Mouse (Mus musculus): ENCODE results near the gene Tomm40l. TPM values are rescaled to one million over a fixed set of nuclear protein-coding genes. Genes with fewer than 3 reads are reported as not detected.
"Not testable (repeated sequence)": the region's sequence is repeated elsewhere in the genome, so short reads cannot be mapped to it uniquely, and the experiment has no call there.

Gene Tomm40l
- total RNA-seq, 2 experiments from 2014 or later, result 66.3 to 75.2 TPM

- peak in 1 of 2 experiments; percentile 40 for DNase-seq (ENCODE audit: low spot score in 2 of 2)
These were observed 28.6 kb upstream of the Tomm40l start, which contains the start of gene Ndufs2 for GRCm38 (mm10) chr1:171250680-171251593. TSS of gene Ndufs2 (minus strand) at chr1:171251388.

DNA sequence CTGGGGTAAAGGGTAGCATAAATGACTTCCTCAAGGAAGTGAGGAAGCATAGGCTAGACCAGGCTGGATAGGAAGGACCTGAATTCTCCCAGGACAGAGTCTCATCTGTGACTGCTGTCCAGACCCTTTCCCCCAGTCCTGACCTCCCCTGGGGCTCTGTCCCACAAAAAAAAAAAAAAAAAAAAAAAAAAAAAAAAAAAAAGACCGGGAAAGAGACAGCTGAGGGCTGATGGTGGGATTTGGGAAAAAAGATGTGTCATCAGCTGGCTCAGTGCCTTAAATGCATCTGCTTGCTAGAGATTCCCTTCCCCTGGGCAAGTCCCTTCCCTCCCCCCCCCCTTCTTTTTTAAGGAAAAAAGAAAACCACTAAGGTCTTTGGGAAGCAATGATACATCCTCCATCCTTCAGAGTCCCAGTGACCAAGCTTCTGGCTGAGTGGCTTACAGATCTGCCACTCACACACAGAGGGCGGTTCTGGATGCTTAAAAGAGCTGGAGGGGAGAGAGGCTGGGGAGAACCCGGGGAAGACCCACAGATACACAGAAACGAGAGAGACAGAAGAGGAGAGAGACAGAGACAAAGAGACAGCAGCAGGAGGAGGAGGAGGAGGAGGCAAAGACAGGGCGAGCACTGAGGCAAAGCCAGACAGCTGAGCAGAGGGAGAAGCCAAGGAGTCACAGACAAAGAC, 27.7 kb upstream of the Tomm40l start, which contains the start of gene Adamts4:
Adamts4 (plus strand) TSS at position 509 of the 688 bp plus-strand sequence.
- DNase-seq (ENCODE audit: low spot score in 2 of 2), result peak; percentile 60 to 64

DNA sequence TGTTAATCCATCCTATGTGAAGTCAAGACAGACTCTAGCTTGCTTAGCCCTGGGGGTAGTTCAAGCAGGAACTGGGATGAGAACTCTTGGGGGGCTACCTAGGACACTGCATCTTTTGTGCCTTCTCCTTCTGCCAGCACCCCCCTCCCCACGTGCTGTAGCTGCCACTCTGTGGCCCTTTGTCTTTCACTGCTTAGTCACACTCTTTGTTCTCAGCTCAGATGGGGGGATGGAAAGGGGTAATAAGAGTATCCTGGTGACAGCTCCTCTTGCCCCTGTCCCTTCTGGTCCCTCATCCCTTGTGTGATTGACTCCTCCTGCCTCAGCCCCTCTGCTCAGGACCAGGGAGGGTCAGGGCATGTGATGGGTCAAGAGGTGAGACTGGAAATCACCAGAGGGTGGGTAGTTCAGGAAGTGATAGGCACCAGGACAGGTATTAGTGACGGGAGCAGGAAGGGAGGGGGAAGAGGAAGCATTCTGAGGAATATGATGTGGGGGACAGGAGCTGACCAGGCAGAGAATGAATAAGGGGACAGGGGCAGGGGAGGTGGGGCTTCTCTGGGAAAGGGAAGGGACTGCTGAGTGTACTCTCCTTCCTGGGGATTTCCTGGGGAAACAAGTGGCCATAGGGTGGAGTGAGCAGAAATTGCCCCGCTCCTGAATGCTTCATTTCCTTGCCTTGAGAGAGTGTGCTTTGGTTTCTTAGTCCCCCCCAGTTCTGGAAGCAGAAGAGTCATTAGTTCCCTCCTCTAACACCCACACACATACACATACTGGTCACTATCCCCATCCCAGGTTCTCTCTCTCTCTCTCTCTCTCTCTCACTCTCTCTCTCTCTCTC, 26.3 kb upstream of the Tomm40l start:
- DNase-seq (ENCODE audit: low spot score in 2 of 2), result no peak

- no peak for DNase-seq (ENCODE audit: low spot score in 2 of 2)
These were observed 25.6 kb upstream of the Tomm40l start for GRCm38 (mm10) chr1:171247916-171248315.

GRCm38 (mm10) chr1:171247453-171247841, 25.1 kb upstream of the Tomm40l start:
- DNase-seq (ENCODE audit: low spot score in 2 of 2), result no peak

DNA sequence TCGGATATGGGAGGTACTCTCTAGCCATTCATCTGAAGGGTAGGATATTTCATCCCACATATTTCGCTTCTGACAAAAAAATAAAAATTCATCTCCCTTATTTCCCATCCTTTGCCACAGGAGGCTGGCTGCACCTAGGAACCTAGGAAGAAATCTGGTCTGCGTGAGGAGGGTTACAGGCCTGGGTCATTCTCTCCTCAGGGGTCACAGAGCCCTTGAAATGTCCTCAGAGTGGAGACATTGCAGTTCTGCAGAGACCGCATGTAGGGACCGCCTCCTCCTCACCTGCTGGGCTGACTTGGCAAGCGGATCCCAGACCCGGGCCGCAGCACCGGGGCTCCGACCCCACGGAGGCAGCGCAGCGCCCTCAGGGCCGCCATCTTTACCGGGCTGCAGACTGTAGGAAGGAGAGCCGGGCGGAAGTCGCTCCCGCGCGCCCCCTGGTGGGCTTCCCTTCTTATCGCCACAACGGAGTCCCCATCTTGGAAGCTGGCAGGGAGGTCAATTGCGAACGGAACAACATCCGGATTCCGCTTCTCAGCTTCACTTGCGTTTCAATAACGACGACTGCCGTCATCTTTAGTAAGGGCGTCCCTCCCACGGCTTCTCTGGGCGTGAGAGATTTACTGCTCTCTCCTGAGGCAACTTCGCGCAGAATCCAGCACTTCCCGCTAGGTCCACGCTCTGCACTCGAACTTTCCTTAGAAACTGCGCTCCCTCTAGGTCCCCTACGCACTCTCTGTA, 24.6 kb upstream of the Tomm40l start:
- DNase-seq (ENCODE audit: low spot score in 2 of 2), result peak; percentile 97 to 99

DNA sequence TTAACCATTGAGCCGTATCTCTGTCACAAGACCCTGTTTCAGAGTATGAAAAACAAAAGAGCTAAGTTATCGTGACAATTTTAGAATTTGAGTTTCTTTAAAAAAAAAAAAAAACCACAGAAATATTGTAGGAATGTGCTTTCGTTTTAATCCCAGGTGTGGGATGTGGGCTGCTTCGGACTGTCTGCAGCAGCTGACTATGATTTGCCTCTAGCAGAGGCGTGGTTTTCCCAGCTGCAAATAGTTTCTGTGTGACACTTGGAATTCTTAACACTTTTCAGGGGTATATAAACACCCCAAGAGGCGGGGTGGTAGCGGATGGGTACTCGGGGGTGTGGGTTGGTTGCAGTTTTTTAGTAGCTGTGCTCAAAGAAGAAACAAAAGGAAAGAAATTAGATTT, 23.0 kb upstream of the Tomm40l start:
- DNase-seq (ENCODE audit: low spot score in 2 of 2), result no peak

GRCm38 (mm10) chr1:171241952-171242351, 19.6 kb upstream of the Tomm40l start:
- DNase-seq (ENCODE audit: low spot score in 2 of 2), result not testable (repeated sequence)

- DNase-seq (ENCODE audit: low spot score in 2 of 2), result no peak
These were observed 18.6 kb upstream of the Tomm40l start for GRCm38 (mm10) chr1:171240911-171241310.

GRCm38 (mm10) chr1:171239992-171240744, 17.9 kb upstream of the Tomm40l start:
- no peak for DNase-seq (ENCODE audit: low spot score in 2 of 2)

DNA sequence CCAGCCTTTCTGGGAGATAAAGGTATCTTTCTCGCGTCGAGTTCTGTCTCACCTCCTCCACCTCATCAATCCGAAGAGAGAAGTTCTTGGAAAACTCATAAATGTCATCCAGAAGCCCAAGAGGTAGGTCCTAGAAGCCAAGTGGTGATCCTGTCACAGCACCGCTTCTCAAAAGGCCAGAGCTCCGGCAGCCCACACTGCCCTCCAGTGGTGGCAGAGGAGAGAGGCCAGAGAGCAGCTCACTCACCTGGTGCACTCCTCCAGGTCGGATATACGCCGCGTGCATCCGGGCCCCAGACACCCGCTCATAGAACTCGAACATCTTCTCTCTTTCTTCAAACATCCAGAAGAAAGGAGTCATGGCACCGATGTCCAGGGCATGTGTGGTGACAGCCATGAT, 16.1 kb upstream of the Tomm40l start:
- no peak for DNase-seq (ENCODE audit: low spot score in 2 of 2)

DNA sequence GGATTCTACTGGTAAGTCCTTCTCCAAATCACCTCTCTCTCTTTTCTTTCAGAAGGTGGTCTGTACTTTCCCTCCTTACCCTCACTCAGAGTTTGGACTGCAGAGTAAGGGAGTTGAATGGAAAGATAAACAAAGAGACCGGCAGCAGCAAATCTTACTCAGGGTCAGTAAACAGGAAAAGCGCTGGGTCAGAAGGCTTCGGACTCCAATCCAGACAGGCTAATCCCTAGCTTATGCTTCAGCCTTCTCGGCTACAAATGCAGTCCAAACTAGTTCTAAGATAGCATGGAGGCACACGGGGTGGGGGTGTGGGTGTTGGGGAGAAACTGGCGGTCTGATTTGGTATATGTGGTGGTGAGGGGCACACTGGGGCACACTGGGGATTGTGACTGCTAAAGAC, 15.1 kb upstream of the Tomm40l start:
- DNase-seq (ENCODE audit: low spot score in 2 of 2), result no peak

GRCm38 (mm10) chr1:171235791-171236190, 13.5 kb upstream of the Tomm40l start:
- no peak for DNase-seq (ENCODE audit: low spot score in 2 of 2)

DNA sequence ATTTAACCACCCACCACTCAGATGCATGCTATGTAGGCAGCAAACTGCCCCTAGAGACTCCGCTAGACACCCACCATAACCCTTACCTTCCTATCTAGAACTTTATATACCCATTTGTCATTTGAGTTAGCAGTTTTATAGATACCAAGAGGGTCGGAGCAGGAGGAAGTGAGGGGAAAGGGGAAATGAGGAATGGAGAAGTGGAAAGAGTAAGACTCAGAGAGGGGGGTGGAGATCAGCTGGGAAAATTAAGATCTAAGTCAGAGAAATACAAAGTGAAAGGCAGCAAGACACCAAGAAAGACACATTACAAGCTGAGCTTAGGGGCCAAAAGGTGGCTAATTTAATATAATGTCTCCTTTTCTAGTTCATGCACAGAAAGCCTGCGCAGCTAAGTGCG, 12.2 kb upstream of the Tomm40l start:
- no peak for DNase-seq (ENCODE audit: low spot score in 2 of 2)

DNA sequence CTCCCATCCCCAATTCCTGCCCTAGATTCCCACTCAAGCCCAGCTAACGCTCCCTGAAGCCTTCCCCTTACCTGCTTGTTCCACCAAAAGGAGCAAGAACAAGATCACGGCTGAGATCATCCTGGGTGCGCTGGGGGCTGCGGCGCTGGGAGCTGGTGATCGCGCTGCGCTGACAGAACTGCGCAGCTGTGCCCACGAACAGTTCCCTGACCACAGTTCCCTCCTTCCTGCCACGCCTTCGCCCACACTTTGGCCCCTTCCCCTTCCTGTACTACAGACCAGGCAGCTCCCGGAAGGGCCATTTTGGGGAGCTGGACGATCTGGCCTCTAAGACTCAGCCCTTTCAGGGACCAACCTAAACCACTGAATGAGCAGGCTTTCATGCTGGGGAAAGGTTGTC, 11.8 kb upstream of the Tomm40l start, which contains the start of gene Fcer1g:
Fcer1g (minus strand) TSS at position 240 of the 400 bp plus-strand sequence.
- DNase-seq (ENCODE audit: low spot score in 2 of 2), result no peak

GRCm38 (mm10) chr1:171232800-171233730, 10.8 kb upstream of the Tomm40l start:
- DNase-seq (ENCODE audit: low spot score in 2 of 2), result no peak

DNA sequence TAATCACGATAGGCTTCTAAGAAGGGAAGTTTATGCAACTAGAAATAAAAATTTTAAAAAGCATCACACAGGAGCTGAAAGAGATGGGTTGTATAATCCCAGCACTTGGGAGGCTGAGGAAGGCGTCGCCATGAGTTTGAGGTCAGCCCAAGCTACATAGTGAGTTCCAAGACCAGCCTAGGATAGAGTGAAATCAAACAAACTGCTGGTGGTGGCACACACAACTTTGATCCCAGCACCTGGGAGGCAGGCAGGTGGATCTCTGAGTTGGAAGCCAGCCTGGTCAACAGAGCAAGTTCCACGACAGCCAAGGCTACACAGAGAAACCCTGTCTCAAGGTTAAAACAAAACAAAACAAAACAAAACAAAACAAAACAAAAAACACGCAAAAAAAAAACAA, 10.0 kb upstream of the Tomm40l start:
- DNase-seq (ENCODE audit: low spot score in 2 of 2), result no peak

GRCm38 (mm10) chr1:171231844-171232243, 9.5 kb upstream of the Tomm40l start:
- DNase-seq (ENCODE audit: low spot score in 2 of 2), result no peak

DNA sequence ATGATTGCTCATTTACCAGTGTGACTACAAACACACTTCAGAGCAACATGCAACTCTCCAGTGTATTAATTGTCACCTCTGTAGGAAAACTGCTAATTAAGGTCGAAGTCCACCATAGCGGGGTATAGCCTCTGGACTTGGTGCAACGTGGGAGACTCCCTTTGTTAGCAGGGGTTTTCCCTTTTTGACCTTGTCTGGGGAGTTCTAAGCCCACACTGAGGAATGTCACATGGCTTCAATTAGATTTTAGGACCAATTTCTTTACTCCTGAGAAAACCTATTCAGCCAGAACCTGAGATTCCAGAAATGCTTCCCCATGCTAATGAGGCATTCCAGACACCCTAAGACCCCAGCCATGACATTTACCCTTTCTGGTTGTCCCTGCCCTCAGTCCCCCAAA, 7.9 kb upstream of the Tomm40l start:
- no peak for DNase-seq (ENCODE audit: low spot score in 2 of 2)
